Mouse (Mus musculus) lung, embryonic 14.5 days (tissue): ENCODE results near the gene Atl3. TPM values are rescaled to one million over a fixed set of nuclear protein-coding genes. Genes with fewer than 3 reads are reported as not detected.
A peak's percentile ranks its signal among the peaks of the same experiment; 100 is the strongest.

Source experiments
- ATAC-seq: fragments of 200-750 bp; cut with Nextera tagmentation; 2 replicates; pipeline ENCODE4 v1.8.0; 2017; ENCODE audit warnings: mild to moderate bottlenecking, moderate TSS enrichment, moderate library complexity; ENCODE audit not compliant: insufficient read depth
- DNase-seq: peaks from one replicate; pipeline ENCODE4 v3.0.0-alpha.2; 2015
- H3K27ac ChIP-seq: fragments of 300-500 bp; sonication (generic); 2 replicates; pipeline ENCODE4 v1.5.1; 2014; ENCODE audit warnings: low read depth, mild to moderate bottlenecking, moderate library complexity
- H3K27me3 ChIP-seq: fragments of 300-500 bp; sonication (generic); 2 replicates; pipeline ENCODE4 v1.6.1; 2014; ENCODE audit warnings: low read length, control low read depth; ENCODE audit not compliant: insufficient read depth
- H3K36me3 ChIP-seq: fragments of 300-500 bp; sonication (generic); 2 replicates; pipeline ENCODE4 v1.6.1; 2014; ENCODE audit warnings: control low read depth; ENCODE audit not compliant: insufficient read depth
- H3K4me1 ChIP-seq: fragments of 300-500 bp; sonication (generic); 2 replicates; pipeline ENCODE4 v1.6.1; 2014; ENCODE audit warnings: antibody characterized with exemption, control low read depth; ENCODE audit not compliant: insufficient read depth
- H3K4me2 ChIP-seq: fragments of 300-500 bp; sonication (generic); 2 replicates; pipeline ENCODE4 v1.6.1; 2014; ENCODE audit warnings: mild to moderate bottlenecking
- H3K4me3 ChIP-seq: fragments of 300-500 bp; sonication (generic); 2 replicates; pipeline ENCODE4 v1.5.1; 2014; ENCODE audit warnings: low read depth, low read length
- H3K9ac ChIP-seq: fragments of 300-500 bp; sonication (generic); 2 replicates; pipeline ENCODE4 v1.6.1; 2014
- H3K9me3 ChIP-seq: fragments of 300-500 bp; sonication (generic); 2 replicates; pipeline ENCODE4 v1.6.1; 2016; ENCODE audit warnings: low read depth, low read length, control low read depth
- CTCF ChIP-seq: IDR thresholded peaks from 2 replicates; pipeline ENCODE4 v1.5.1; 2016; ENCODE audit warnings: antibody characterized with exemption, low read depth
- WGBS: fragments of 180-500 bp; shearing (Covaris S2); extraction: QIAGEN DNeasy Blood & Tissue Kit; methylation state at CpG from one replicate; pipeline ENCODE4 v1.1.7; 2014; 5-methylcytosine and 5-hydroxymethylcytosine counted together
- polyA plus RNA-seq: library from polyadenylated mRNA; unstranded; fragments of >200 nt; fragmentation: Nextera tagmentation; extraction: Ambion mirVana; gene quantifications from 2 replicates; pipeline ENCODE4 v1.2.1, GENCODE M21; 2014

The Atl3 gene
- polyA plus RNA-seq, 1 experiment from 2014 or later, result 20.8 TPM

- Histone ChIP-seq H3K27me3 (no peaks in the 10 kb centered on the region), H3K9ac (no peak overlapping the region), H3K4me1 (no peaks in the 10 kb centered on the region; the same call in 1 of the 2 replicates), H3K36me3 (0 out of 2 replicates have a peak, but pooled peaks cover 6% of the 10 kb centered on the region), H3K4me3 (no peak overlapping the region), H3K9me3 (no peaks in the 10 kb centered on the region), H3K4me2 (no peak overlapping the region), H3K27ac (no peak overlapping the region)
- DNase-seq (no peak), ATAC-seq (no peak)
- no peak for TF ChIP-seq CTCF
- 79% methylated on average over 2 of the region's 2 CpGs for WGBS
These were observed 5.0 kb downstream of the Atl3 start for GRCm38 (mm10) chr19:7498816-7499215.

- no peak overlapping the region for H3K4me3 ChIP-seq
- H3K4me1 ChIP-seq, result no peaks in the 10 kb centered on the region; the same call in 1 of the 2 replicates
- no peak for TF ChIP-seq CTCF
- ATAC-seq (no peak), DNase-seq (no peak)
- no peaks in the 10 kb centered on the region for H3K9me3 ChIP-seq
- no peak overlapping the region for H3K27ac ChIP-seq
- no peak overlapping the region for H3K9ac ChIP-seq
- H3K36me3 ChIP-seq, result 0 out of 2 replicates have a peak, but pooled peaks cover 6% of the 10 kb centered on the region
- H3K27me3 ChIP-seq, result no peaks in the 10 kb centered on the region
- 90% methylated on average over 1 of the region's 1 CpGs for WGBS
- H3K4me2 ChIP-seq, result no peak overlapping the region
These were observed 6.9 kb downstream of the Atl3 start for GRCm38 (mm10) chr19:7500701-7501100.

GRCm38 (mm10) chr19:7502432-7502831 is 8.6 kb downstream of the Atl3 start:
- no peak for DNase-seq
- Histone ChIP-seq H3K9ac (no peak overlapping the region), H3K36me3 (0 out of 2 replicates have a peak, but pooled peaks cover 6% of the 10 kb centered on the region), H3K9me3 (no peaks in the 10 kb centered on the region), H3K4me1 (no peaks in the 10 kb centered on the region; the same call in 1 of the 2 replicates), H3K4me3 (no peak overlapping the region), H3K4me2 (no peak overlapping the region), H3K27ac (peak overlapping the region; percentile 25; the same call in 1 of the 2 replicates), H3K27me3 (no peaks in the 10 kb centered on the region)
- WGBS, result 65% methylated on average over 2 of the region's 2 CpGs
- no peak for TF ChIP-seq CTCF
- no peak for ATAC-seq

GRCm38 (mm10) chr19:7506321-7506720 is 12.5 kb downstream of the Atl3 start:
- Histone ChIP-seq H3K9me3 (no peaks in the 10 kb centered on the region), H3K27me3 (no peaks in the 10 kb centered on the region), H3K4me3 (no peak overlapping the region), H3K4me1 (no peaks in the 10 kb centered on the region; the same call in 1 of the 2 replicates), H3K36me3 (peaks cover 25% of the 10 kb centered on the region), H3K27ac (no peak overlapping the region), H3K4me2 (no peak overlapping the region), H3K9ac (no peak overlapping the region)
- DNase-seq (no peak), ATAC-seq (no peak)
- no peak for TF ChIP-seq CTCF
- WGBS, result 71% methylated on average over 1 of the region's 1 CpGs

GRCm38 (mm10) chr19:7508026-7508425 is 14.2 kb downstream of the Atl3 start:
- Histone ChIP-seq H3K4me3 (no peak overlapping the region), H3K9ac (no peak overlapping the region), H3K4me1 (no peaks in the 10 kb centered on the region), H3K27me3 (no peaks in the 10 kb centered on the region), H3K9me3 (no peaks in the 10 kb centered on the region), H3K36me3 (peaks cover 35% of the 10 kb centered on the region), H3K27ac (no peak overlapping the region), H3K4me2 (no peak overlapping the region)
- ATAC-seq, result no peak
- 75% methylated on average over 4 of the region's 4 CpGs for WGBS
- TF ChIP-seq CTCF, result peak; percentile 22; the same call in 1 of the 2 replicates
- DNase-seq, result no peak

GRCm38 (mm10) chr19:7516437-7516836 is 22.6 kb downstream of the Atl3 start:
- peak overlapping the region; percentile 13; the same call in 1 of the 2 replicates for H3K27ac ChIP-seq

GRCm38 (mm10) chr19:7521619-7522018 is 27.8 kb downstream of the Atl3 start:
- no peak overlapping the region for H3K9ac ChIP-seq
- no peak for TF ChIP-seq CTCF
- DNase-seq (no peak), ATAC-seq (no peak)
- H3K27me3 ChIP-seq, result no peaks in the 10 kb centered on the region
- no peak overlapping the region for H3K4me2 ChIP-seq
- H3K4me1 ChIP-seq, result no peaks in the 10 kb centered on the region
- H3K27ac ChIP-seq, result no peak overlapping the region
- no peaks in the 10 kb centered on the region; the same call in 1 of the 2 replicates for H3K9me3 ChIP-seq
- 91% methylated on average over 3 of the region's 3 CpGs for WGBS
- no peak overlapping the region for H3K4me3 ChIP-seq
- peaks cover 84% of the 10 kb centered on the region for H3K36me3 ChIP-seq

More at GRCm38 (mm10) chr19:7516437-7516836, 22.6 kb downstream of the Atl3 start:
- H3K4me2 ChIP-seq, result no peak overlapping the region
- no peak overlapping the region for H3K4me3 ChIP-seq
- TF ChIP-seq CTCF, result no peak
- H3K9ac ChIP-seq, result no peak overlapping the region
- H3K9me3 ChIP-seq, result no peaks in the 10 kb centered on the region
- peaks cover 66% of the 10 kb centered on the region for H3K36me3 ChIP-seq
- no peaks in the 10 kb centered on the region for H3K27me3 ChIP-seq
- ATAC-seq, result no peak
- WGBS, result 76% methylated on average over 1 of the region's 1 CpGs
- no peak for DNase-seq
- no peaks in the 10 kb centered on the region for H3K4me1 ChIP-seq
